Mouse (Mus musculus) erythroid progenitor cell, adult 5-6 weeks (primary cell): ENCODE results near the gene Syt9. TPM values are rescaled to one million over a fixed set of nuclear protein-coding genes. Genes with fewer than 3 reads are reported as not detected.
"Not testable (repeated sequence)": the region's sequence is repeated elsewhere in the genome, so short reads cannot be mapped to it uniquely, and the experiment has no call there.

Source experiments
- ATAC-seq: replicated peaks from 2 replicates; pipeline ENCODE4 v1.8.0; 2016; ENCODE audit warnings: moderate number of reproducible peaks, mild to moderate bottlenecking, moderate TSS enrichment, inconsistent platforms; ENCODE audit not compliant: poor library complexity, low FRiP score, severe bottlenecking
- total RNA-seq, 2 experiments: library from RNA; stranded (forward) in 1 of 2; stranded (reverse) in 1 of 2; fragments of 150-400 nt in 1 of 2; fragments of 186-747, 209-891 nt in 1 of 2; gene quantifications; 2 replicates each; pipeline versions ENCODE4 v1.2.3 to v1.2.4; 2015 to 2017; ENCODE audit warnings: low replicate concordance in 2 of 2

Gene Syt9
- total RNA-seq, 2 experiments from 2014 or later: not detected

DNA sequence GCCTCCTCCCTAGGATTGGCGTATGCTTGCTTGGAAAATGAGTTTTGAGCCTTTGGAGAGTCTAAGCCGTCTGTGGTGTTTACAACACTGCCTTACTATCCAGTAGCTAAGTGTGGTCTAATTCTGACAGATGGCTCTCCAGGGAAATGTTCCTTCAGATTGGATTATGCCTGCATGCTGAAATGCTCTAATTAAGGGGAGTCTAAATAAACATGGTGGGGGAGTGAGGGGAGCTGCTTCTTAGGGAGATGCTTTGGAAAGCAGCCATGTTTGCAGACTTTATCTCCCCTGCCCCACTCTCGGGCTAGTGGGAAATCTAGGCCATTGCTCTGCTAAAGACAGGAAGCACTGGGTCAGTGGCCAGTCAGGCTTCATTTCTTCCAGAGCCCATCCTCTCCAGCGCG lies 84.6 kb downstream of the Syt9 start:
- ATAC-seq: no peak

DNA sequence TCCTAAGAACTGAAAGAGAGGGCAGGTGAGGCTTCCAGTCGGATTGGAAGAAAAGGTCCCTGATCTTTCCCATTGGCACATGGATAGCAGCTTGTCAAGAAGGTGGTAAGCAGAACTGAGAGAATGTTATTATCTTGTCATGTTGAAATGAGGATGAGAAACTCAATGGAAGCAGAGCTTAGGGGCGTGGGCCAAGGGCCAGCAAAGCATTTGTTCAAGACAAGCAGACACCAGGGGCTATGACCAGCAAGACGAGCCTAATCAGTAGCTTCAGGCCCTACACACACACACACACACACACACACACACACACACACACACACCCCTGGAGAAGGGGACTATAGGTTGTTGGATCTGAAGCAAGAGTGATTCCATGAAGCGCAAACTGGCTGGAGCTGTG lies 90.6 kb downstream of the Syt9 start:
- no peak for ATAC-seq

DNA sequence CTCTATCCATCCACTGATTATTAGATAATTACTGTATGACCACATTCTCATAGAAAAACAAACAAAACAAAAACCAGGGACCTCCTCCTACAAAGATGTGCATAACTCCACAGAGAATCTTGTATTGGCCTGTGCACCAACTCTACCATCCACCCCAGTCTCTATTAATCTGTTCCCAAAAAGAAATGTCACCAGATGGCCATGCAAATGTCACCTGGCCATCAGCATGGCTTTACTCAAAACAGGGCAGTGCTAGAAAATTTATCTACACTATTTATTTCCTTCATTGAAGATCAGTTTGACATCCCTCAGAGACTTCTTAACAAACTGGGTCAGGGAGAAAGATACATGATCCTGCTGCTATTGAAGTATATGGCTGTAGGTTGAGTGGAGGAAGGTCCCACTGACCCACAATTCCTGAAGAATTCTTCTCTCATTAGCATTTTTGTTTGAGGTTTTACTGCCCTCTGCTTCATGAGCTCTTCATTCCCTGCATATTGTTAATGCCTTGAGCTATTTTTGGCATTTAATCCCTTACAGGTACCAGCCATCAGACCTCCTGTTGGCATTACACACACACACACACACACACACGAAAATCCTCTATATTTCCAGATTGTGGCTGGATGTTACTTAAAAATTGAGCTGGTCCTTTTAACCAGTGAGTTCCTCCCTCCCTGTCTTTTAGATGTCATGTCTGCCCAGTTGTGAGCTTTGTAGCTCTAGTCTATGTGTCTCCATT lies 91.3 kb downstream of the Syt9 start:
- no peak for ATAC-seq

DNA sequence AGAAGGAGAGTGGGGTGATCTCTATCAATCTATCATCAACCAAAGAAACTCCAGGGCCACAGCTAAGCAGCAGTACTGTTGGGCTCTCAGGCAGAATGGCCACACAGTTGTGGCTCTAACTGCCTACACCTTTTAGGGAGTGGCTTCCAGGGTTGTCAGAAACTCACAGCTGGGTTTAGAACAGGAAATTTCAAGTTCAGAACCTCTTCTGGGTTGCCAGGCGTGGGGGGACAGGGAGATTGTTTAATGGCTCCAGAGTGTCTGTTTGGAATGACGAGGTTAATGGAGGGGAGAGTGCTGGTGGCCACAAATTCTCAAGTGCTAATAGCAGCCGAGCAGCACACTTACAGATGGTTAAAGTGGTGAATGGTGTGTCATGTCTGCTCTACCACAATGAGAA lies 92.4 kb downstream of the Syt9 start:
- ATAC-seq: no peak

DNA sequence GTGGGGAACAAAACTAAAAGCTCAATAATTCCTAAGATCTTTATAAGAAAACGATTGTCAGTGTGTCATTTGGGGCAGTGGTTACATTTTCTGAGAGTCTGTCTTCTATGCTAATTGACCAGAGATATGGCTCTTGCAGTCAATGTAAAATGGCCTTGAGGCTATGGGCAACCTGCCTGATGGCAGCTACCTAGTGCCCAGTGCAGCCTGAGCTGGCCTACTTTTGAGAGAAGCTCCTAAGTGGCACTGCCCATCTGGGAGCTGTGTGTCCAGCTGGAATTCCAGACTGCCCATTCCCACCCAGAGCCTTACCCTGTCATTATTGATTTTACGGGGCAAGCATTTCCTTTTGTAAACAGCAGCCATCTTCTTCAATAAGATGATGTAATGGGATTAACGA lies 94.6 kb downstream of the Syt9 start:
- no peak for ATAC-seq

DNA sequence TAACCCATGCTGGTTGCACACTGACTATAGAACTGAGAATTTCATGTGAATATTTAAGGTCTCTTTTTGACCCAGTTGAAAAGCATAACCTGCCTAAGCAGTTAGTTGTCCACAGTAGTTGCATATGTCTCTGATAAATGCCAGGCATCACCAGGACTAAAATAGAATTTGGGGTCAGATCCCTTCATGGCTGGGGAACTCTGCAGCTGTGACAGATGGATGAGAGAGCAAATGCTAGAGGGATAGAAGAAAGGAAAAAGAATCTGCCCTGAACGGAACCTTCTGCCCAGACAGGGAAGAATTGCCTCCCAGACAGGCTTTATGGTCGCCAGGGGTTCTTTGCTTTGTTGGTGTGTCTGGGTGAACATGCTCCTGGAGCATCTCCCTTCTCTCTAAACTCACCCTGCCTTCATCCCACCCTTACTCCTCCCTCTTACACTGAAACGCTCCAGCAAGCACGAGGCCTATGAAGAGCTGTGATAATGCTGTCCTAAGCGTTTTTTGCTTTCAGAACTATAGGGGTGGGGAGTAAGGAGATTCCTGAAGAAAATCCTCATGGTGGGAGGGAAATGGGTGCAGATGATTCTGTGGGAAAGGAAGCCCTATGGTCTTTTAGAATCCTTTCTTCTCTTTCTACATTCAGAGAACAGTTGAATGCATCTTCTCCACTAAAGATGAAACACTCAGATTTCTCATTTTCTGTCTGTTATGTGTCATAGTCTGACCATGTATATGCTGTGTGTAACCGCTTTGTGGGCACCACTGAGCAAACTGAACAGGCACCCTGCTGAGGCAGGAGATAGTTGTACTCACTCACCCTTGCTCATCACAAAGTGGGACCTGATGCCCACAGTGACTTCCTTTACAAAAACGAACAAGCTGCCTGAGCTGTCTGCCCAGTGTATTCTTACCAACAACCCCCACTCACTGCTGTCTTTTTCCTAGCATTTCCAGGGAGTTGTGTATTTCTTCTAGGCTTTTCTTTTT lies 108.7 kb downstream of the Syt9 start:
- ATAC-seq: no peak

DNA sequence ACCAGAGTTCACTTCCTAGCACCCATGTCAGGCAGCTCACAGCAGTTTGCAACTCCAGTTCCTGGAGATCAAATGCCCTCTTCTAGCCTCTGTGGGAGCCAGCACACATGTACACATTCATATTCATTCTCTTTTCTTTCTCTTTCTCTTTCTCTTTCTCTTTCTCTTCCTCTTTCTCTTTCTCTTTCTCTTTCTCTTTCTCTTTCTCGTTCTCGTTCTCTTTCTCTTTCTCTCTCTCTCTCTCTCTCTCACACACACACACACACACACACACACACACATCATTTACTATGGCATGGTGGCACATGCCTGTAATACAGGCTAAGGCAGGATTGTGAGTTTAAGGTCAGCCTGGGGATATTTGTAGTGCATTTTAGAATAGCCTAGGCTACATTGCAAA lies 115.2 kb downstream of the Syt9 start:
- not testable (repeated sequence) for ATAC-seq

DNA sequence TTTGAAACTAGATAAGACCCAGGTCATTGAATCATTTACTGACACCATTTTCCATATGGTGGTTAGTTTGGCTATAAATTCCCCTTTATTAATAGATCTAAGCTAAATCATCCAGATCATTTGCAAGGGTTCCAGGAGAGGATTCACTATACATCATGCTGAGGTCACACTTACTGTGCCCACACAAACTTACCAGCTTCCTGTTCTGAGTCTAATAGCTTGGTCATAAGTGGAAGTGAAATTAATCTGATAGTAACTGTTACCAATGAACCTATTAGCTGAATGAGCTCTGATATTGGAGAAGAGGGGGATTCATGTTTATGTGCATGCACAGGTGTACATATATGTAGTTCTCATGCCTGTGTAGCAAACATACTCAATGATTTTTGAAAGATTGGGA lies 124.9 kb downstream of the Syt9 start:
- no peak for ATAC-seq

DNA sequence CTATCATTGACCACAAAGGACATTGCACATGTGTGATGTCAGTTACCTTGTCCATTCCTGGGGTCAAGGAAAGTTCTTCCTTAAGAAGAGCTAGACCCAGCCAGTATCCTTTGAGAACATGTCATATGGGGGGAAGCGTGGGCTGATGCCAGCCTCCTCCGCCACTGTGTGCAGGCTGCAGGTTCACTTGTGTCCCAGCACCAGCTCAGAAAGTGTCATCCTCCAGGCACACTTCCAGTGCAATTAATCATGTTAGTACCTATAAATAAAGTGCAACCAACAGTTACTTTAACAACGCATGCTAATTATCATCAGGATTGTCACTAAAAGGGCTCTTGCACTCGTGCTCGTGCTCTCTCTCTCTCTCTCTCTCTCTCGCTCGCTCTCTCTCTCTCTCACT lies 126.4 kb downstream of the Syt9 start:
- ATAC-seq: no peak

DNA sequence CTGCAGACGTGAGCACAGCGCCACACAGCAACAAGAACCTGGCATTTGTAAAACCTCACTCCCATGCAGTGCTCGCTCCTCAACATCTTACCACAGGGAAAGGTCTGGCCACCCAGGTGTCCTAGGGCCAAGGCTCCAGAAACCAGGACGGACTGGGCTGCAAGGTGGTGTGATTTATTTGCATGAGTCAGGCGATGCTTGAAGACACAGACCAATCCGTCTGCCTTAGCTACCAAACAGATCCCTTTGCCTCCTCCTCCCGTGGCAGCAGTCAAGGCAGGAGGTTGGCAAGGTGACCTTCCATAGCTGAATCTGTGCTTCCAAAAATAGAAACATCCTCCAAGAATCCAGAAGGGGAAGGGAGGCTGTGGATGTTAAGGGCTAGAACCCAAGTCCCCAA lies 130.1 kb downstream of the Syt9 start:
- no peak for ATAC-seq

DNA sequence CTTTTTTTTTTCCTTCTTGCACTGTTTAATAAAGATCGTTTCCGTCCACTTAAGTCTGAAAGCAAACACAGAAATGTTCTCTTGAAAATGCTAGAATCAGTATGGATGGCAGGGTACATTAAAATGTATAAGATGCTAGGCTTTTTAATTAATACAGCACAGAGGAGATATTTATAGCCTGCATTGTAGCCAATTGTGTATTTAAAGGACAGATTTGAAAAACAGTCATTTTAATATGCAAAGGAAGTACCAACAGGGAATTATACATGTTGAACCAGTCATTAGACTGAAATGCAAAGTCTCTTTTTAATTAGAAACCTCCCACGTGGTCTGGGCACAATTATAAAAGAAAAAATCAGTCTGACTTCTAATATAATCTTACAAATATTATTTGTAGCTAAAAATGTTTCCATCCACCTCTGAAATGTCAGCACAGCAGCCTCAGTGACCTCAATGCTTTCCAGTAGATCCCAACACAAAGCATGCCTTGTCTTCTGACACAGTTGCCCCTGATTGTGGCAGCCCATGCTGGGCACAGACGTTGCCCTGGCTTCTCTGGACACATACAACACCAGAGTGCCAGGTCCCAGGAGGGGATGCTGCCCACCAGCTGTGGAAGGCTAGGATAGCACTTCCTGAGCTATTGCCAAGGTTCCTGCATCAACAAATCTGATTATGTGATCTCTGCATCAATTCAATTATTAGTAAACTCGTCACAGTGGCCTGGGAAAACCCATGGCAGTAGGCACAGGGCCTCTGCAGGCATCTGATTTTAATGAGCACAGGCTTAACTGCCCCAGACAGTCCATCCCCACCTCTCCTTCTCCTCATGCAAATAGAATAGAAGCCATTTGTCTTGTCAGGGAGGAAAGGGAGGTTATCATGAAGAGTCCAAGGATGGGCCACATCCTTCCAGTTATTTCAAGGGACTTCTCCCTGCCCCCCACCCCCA lies 134.5 kb downstream of the Syt9 start:
- ATAC-seq: no peak

DNA sequence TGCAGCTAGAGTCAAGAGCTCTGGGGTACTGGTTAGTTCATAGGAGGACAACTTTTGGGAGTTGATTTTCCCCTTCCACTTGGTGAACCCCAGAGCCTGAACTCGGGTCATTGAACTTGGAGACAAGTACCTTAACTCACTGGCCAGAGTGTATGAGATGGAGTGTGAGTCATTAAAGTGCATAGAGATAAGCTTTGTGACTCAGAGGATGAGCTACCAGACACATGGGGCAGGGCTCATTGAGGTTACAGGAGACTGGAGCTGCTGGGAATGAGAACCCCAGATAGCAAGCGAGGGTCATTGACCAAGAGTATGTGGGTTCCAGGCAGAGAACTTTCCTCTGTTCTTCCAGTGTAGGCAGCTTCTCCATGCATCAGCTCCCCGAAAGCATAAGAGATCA lies 137.4 kb downstream of the Syt9 start:
- ATAC-seq: no peak

DNA sequence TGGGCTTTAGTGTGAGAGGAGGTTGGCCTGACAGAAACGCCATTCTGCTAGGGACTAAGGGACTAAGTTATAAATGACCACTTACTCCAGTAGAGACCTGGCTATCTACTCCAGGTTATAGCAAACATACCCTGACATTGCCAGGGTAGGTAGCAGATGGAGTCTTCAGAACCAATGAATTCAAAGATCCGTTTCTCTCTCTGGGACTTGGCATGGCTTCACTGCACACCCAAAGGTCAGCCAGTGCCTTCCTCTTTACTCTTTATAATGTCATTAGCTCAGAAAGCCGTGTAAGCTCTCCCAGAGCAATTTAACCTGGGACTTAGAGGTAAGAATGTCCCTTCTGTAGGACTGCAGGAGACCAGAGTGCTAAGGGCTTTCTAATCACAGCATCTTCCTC lies 139.2 kb downstream of the Syt9 start:
- ATAC-seq: no peak

DNA sequence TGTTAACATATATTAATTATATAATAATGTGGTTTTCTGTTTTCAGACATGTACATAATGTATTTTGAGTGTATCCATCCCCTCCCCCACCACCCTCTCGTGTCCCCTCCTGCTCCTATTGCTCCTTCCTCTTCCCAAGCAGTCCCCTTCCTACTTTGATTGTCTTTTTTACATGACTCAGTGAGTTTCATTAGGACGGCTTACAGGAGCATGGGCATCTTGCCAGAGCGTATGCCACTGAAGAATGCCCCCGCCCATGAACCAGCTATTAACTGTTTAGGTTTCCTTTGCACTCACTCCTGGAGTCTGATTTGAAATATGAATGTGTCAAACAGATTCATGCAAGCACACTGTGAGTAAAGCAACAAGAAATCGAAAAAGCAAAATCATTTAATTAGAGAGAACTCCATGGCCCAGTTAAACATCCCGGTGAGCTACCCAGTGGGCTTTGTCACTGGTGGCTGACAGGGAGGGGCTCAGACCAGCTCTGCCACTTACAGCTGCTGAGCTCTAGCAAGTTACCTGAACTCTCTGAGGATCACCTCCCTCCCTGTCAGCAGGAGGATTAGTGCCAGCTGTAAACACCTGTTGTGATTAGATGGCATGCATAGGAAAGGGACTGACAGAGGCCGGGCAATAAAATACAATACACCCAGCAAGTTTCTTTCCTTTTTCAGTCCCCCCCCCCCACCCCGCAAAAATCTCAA lies 146.3 kb downstream of the Syt9 start:
- no peak for ATAC-seq

DNA sequence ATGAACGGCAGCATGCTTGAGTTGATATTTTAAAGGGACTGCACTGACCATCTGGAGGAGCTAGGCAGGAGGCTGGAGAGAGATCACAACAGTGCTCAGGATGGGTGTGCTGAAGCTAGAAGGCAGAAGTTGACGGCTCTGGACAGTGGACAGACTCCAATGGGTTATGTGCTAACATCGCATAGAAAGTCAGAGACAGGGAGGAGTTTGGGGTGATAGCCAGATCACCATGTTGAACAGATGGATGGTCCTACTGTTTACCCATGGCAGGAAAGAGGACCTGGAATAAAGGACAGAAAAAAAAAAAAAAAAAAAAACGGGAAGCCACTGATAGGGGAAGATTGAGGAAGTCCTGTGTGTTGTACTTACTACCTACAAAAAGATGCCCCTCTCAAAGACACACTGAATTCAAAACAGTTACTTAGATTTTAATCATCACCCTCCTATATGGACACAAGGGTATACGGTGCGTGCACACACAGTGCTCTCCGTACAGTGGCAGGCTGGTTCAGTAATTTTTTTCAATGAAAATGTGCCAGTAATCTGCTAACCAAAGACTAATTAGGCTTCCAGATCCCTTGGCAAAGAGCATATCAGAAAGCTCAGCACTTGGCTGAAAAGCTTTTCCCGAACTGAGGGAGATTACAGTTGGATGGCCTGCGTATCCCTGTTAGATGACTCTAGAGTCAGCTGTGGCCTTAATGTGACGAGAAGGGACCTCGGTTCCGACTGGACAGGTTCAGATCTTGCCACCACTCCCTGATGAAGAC lies 148.9 kb downstream of the Syt9 start:
- no peak for ATAC-seq

DNA sequence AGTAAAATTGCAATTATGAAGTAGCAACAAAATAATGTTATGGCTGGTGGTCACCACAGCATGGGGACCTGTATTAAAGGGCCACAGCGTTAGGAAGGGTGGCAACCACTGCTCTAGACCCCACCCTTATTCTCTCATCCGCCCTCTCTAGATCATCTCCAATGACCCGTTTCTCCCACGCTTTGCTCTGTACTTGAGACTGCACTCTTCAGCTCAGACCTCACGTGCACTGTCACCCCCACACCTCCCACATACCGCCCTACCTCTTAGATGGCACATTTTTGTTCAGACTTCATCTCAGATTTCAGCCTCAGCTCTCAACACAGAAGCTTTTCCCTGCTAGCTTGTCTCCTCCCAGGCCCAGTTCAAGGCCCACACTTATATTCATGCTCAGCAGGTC lies 150.9 kb downstream of the Syt9 start:
- ATAC-seq: no peak

DNA sequence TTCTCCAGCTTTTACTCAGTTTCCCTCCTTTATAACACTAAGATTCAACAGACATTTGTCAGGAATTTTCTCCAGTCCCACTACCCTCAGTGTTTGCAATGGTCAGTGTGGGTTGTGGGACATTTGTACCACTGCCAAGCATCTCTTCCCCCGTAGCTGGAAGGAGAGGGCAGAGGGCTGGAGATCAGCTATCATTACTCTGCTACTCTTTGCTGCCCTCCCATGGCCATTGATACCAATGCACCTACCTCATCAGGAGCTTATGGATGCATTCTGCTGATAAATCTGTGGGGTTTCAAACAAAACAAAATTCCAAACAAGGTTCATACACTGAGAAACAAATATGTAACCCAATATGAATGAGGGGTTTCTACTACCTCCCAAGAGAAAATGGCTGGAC lies 155.8 kb downstream of the Syt9 start:
- no peak for ATAC-seq

DNA sequence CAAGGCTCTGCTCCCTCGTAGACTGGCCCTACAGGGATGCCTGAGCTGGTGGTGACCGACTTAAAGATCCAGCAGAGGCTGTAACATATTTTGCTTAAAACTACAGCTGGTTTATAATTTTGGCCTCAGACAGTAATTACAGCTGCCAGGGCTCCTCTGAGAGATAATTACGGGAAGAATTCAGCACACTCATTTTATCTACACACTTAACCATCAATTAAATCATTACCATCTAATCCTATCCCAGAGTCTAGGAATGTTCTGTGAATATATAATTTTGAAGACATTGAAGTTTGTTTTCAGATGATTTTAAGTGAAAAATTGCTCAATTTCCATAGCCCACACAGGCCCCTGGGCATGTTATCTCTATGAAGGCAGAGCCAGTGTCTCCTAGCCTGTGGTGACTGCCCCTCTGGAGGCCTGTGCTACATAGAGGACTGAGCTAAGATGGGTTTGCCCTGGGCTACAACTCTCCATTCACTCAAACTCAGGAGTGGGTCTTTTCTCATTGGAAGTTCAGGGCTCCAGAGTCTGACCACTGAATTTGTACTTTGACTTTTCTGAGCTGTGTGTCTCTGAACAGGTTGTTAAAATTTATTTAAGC lies 157.7 kb downstream of the Syt9 start:
- ATAC-seq: no peak
